Mouse (Mus musculus) embryo, embryonic 10 days (tissue): ENCODE data around the gene Trim29.

Experiments used
- DNase-seq: peaks from one replicate; pipeline ENCODE4 v3.0.0-alpha.2; 2015; ENCODE audit warnings: low spot score

Trim29 gene

GRCm38 (mm10) chr9:43310538-43310937 is at the start of gene Trim29:
Gene Trim29, plus strand, starts transcription at chr9:43310848.
- no peak for DNase-seq

DNA sequence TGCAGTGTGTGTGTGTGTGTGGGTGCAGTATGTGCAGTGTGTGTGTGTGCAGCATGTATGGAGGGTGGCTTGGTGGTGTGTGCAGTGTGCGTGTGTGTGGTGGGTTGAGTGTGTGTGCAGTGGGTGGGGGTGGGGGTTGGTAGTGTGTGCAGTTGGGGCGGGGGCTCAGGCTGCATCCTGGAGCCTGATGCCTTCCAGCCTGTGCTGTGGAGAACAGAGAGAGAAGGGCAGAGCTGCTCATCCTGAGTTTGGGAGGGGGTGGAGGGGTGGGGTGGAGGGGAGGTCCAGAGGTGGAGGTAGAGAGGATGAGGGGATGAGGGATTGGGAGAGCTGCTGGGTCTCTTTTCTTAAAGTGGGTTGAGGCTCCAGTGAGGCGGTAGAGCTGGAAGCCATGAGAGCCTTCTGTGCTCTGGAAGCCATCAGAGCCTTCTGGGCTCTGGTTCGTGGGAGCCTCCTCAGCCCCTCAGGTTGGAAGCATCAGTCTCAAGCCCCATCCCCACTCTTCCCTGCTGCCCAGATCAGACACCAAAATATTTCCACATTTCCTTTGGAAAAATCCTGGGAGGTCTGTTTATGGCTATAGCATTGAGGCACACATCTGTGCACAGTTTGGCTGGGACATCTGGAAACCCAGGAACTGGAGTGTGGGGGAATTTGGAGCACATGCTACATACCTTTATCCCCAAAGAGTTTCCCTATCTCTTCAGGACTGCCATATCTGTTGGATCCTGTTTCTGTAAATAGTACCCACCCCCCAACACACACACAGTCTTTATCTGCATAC is 49.3 kb upstream of the Trim29 start:
- peak; percentile 63 for DNase-seq

GRCm38 (mm10) chr9:43261941-43262340 is 48.7 kb upstream of the Trim29 start:
- no peak for DNase-seq

- no peak for DNase-seq
Measured at GRCm38 (mm10) chr9:43262390-43262789, 48.3 kb upstream of the Trim29 start.

GRCm38 (mm10) chr9:43262811-43263550 is 47.7 kb upstream of the Trim29 start:
- no peak for DNase-seq

DNA sequence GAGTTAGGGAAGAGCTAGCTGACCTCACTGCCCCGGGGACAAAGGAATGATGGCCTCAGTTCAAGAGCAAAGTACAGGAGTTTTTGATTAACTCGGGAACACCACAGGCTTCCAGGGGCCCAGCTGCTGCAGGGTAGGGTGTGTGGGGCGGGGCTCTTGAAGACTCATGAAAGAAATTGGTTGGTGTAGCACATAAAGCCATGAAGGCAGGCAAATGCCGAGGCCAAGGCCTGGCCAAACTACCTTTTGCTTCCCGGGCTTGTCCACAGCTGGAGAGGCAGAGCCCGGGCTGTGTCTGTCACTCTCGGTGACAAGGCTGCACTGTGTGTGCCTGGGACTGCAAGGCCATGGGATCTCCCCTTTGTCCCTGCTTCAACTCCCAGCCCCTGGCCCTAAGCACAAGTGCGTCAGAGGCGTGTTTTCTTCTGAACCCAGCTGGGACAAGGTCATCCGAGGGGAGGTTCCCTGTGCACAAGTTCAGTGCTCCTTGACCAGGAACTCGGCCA is 46.6 kb upstream of the Trim29 start:
- peak; percentile 80 for DNase-seq

GRCm38 (mm10) chr9:43265194-43265593 is 45.5 kb upstream of the Trim29 start:
- DNase-seq = no peak

- no peak for DNase-seq
Measured at GRCm38 (mm10) chr9:43267357-43267756, 43.3 kb upstream of the Trim29 start.

GRCm38 (mm10) chr9:43269166-43269565 is 41.5 kb upstream of the Trim29 start:
- peak; percentile 76 for DNase-seq

GRCm38 (mm10) chr9:43270723-43271252 is 39.9 kb upstream of the Trim29 start:
- peak; percentile 70 for DNase-seq

- no peak for DNase-seq
Measured at GRCm38 (mm10) chr9:43271761-43272518, 38.7 kb upstream of the Trim29 start.

GRCm38 (mm10) chr9:43273735-43274134 is 36.9 kb upstream of the Trim29 start:
- DNase-seq = no peak

DNA sequence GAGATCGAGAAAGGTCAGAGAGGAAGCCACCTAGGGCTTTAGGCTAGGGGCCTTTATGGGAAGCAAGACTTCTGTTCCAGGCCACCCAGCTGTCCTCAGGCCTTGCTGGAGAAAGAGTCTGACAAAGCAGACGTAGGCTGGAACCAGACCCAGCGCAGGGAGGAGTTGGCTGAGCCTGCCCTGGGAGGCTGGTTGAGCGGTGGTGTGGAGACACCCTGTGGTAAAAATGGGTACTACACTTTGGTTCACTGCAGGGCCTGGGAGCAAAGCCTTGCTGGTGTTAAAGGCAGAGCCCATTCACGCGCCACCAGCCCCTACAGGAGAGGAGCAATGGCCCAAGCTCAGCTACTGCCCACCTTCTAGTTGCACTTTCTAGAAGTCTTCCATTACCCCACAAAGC is 26.4 kb upstream of the Trim29 start:
- peak; percentile 93 for DNase-seq

GRCm38 (mm10) chr9:43285281-43285680 is 25.4 kb upstream of the Trim29 start:
- DNase-seq = no peak

DNA sequence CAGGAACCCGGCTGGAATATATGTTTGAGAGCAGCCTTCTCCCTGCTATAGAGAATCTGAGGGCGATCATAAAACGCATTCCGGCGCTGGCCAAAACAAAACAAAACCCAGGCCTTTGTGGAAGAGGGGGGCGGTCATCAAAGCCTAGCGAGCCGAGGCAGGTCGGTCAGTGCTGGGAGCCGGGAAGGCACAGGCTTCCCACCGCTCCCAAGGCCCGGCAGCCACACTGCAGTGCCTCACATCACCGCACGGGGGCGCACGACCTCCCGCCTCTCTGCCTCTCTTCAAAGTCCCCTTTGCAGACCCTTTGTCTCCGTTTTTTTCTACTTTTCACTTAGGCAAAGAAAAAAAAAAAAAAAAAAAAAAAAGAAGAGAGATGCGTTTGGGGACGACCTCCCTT is 23.8 kb upstream of the Trim29 start:
- peak; percentile 91 for DNase-seq

DNA sequence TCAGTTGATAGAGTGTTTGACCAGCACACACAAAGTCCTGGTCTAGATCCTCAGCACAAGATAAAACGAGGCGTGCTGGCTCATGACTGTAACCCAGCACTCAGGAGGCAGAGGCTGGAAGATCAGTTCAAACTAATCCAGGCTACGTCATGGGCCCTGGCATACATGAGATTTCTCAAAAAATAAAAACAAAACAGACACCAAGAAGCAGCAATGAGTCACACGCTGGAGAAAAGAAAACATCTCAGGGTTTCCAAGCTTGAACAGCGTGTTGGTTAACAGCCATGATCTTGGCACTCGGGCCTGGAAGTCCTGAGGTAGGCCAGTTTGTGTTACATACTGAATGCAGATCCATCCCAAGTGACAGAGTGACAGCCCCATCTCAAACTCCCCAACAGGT is 17.6 kb upstream of the Trim29 start:
- DNase-seq = no peak

DNA sequence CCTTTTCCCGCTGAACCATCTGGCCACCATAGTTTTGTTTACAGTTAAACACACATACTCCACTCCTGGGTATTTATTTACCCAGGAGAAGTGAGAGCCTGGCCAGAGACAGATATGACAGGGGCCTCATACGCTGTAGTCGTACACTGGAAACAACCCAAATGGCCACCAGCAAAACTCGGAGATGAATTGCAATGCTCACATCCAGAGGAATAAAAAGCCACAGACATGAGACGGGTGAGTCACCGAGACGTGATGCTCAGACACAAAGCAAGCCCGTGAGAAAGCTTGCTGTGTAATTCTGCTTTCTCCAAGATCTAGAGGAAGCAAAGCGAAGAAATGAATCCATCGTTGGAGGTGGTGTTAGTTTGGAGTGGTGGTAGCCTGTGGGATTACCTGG is 10.3 kb upstream of the Trim29 start:
- DNase-seq = no peak

- no peak for DNase-seq
Measured at GRCm38 (mm10) chr9:43302989-43303388, 7.7 kb upstream of the Trim29 start.

- DNase-seq = no peak
Measured at GRCm38 (mm10) chr9:43305882-43306281, 4.8 kb upstream of the Trim29 start.

DNA sequence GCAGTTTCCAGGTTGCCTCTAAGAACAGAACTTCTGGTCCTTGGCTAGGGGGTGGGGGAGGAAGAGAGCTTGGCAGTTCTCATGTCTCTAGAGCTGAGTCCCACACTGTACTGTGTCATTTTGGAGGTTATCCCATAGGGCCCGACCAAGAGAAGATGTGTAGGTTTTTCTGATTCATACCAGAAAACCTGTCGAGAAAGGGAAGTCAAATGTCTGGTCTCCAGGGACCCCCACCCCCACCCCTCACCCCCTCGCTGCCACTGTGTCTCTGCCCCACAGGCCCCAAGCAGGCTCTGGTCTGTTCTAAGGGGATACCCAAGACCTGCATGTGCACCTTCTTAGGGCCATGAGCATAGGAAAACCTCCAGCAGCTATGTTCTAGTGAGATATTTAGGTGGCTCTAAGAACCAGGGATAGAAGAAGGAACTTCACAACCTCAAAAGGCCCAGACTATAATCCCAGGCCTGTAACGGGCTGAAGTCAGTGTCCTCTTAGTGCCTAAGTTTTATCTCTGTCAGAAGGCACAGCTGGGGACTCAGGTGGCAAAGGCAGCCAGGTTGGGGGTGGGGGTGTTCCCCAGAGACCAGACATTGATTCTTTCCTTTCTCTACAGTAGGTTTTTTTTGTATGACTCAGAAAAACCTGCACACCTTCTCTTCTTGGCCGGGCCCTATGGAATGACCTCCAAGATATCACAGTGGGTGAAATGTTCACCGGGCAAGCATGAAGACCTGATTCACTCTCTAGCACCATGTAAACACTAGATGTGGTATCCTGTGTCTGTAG is 1.4 kb upstream of the Trim29 start:
- DNase-seq = no peak

DNA sequence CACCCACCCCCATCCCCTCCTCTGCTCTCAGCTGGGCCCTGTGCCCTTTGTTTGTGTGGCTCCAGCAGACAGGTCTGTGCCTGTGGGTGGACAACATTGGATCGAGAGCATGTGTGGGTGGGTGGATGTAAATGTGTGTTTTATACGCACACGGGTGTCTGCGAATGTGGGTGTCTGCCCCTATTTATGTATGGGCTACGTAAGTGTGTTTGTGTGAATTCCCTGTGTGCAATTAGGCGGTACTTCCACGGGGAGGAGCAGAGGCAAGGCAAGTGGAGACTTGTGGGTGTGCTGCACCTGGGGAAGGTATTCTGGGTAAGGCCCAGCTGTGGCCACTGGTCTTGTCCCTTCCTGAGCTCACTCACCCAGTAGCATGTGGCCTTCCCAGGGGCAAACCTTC is 1.5 kb downstream of the Trim29 start:
- no peak for DNase-seq
